Mouse (Mus musculus): ENCODE measurements around the gene Rpap1. TPM values are rescaled to one million over a fixed set of nuclear protein-coding genes. Genes with fewer than 3 reads are reported as not detected.

Rpap1 gene
- 10 to 100 TPM in 1 of 2 experiments, 1 to 10 TPM in 1; 7.9 to 10.5 TPM for total RNA-seq (2023)

GRCm38 (mm10) chr2:119787206-119787883 is at the start of gene Rpap1:
Gene Rpap1, minus strand, starts transcription at chr2:119787537.

GRCm38 (mm10) chr2:119797279-119797783 is 10.0 kb upstream of the Rpap1 start, which contains the start of gene Tyro3:
Gene Tyro3, plus strand, starts transcription at chr2:119797733.

GRCm38 (mm10) chr2:119760251-119760650 is 27.1 kb downstream of the Rpap1 start, which contains the start of gene Ltk:
Gene Ltk, minus strand, starts transcription at chr2:119760431.

GRCm38 (mm10) chr2:119741581-119742411 is 45.5 kb downstream of the Rpap1 start, which contains the start of gene Itpka:
Gene Itpka, plus strand, starts transcription at chr2:119742337.

Other genes with a start within 250 kb of the Rpap1 start
- gene Exd1, start 239.9 kb downstream of the Rpap1 start, total RNA-seq (2023), result under 1 TPM; 0.36 to 0.44 TPM
- gene Chp1, start 239.8 kb downstream of the Rpap1 start, total RNA-seq (2023), result 100 to 1,000 TPM; 187 to 198 TPM
- 10 to 100 TPM; 34.5 to 41.5 TPM for gene Nusap1, start 169.2 kb downstream of the Rpap1 start, total RNA-seq (2023)
- gene Oip5, start 169.1 kb downstream of the Rpap1 start, total RNA-seq (2023), result 1 to 10 TPM; 7.6 to 9.3 TPM
- 1 to 10 TPM; 7.2 to 8.2 TPM for gene Ndufaf1, start 124.7 kb downstream of the Rpap1 start, total RNA-seq (2023)
- gene Rtf1, start 112.5 kb downstream of the Rpap1 start, total RNA-seq (2023), result 10 to 100 TPM; 26.9 to 31.5 TPM
- gene Itpka, start 45.2 kb downstream of the Rpap1 start, total RNA-seq (2023), result under 1 TPM in 1 of 2 experiments, not detected in 1; 0.20 TPM
- not detected for gene Ltk, start 27.1 kb downstream of the Rpap1 start, total RNA-seq (2023)
- gene Tyro3, start 10.2 kb upstream of the Rpap1 start, total RNA-seq (2023), result 1 to 10 TPM in 1 of 2 experiments, under 1 TPM in 1; 0.24 to 1.3 TPM
- 10 to 100 TPM; 36.8 to 43.5 TPM for gene Mga, start 109.7 kb upstream of the Rpap1 start, total RNA-seq (2023)
- 1 to 10 TPM; 5.3 to 7.8 TPM for gene Mapkbp1, start 185.2 kb upstream of the Rpap1 start, total RNA-seq (2023)
- gene Jmjd7, start 239.9 kb upstream of the Rpap1 start, total RNA-seq (2023), result 1 to 10 TPM; 2.4 to 4.1 TPM
- gene Gm28042, start 240.0 kb upstream of the Rpap1 start, total RNA-seq (2023), result under 1 TPM in 1 of 2 experiments, not detected in 1; 0.80 TPM
- gene Pla2g4b, start 245.9 kb upstream of the Rpap1 start, total RNA-seq (2023), result 1 to 10 TPM in 1 of 2 experiments, under 1 TPM in 1; 0.76 to 2.0 TPM

Data from neutrophil, adult 59 days (primary cell).